Mouse (Mus musculus) adrenal gland, adult 18-20 months (tissue): Measurements from ENCODE around the gene Vps11. TPM values are rescaled to one million over a fixed set of nuclear protein-coding genes. Genes with fewer than 3 reads are reported as not detected.
"Not testable (repeated sequence)": the region's sequence is repeated elsewhere in the genome, so short reads cannot be mapped to it uniquely, and the experiment has no call there.

Experiments
- DNase-seq, 2 experiments: peaks; one replicate each; pipeline ENCODE4 v3.0.0; 2021 to 2022; ENCODE audit warnings: low spot score in 2 of 2
- total RNA-seq, 2 experiments: library from RNA; stranded (reverse); gene quantifications; 1 replicate in 1 of 2; 2 replicates in 1 of 2; pipeline ENCODE4 v1.2.3; 2021

The Vps11 gene
- total RNA-seq, 2 experiments from 2014 or later: 52.5 to 70.4 TPM

- DNase-seq: no peak
Observed at GRCm38 (mm10) chr9:44336964-44337363, 24.5 kb downstream of the Vps11 start.

DNA sequence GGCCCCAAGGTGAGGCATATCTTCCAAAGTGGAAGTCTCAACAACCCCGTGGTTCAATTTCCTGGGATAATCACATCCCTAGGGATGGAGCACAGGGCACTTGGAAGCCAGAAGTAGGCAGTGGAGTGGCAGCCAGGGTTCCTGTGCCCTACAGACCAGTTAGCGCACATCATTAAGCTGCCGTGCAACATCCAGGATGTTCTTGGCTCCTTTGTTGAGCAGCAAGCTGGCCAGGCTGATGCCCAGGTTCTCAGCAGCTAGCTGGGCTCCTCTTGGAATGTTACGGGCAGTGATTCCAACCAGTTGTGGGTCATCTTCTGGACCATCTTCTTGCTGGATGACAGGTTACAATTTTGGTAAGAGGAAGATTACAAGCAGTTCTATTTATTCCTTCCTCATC lies 25.0 kb downstream of the Vps11 start:
- DNase-seq: not testable (repeated sequence)

- no peak for DNase-seq
Observed at GRCm38 (mm10) chr9:44336093-44336406, 25.4 kb downstream of the Vps11 start.

DNA sequence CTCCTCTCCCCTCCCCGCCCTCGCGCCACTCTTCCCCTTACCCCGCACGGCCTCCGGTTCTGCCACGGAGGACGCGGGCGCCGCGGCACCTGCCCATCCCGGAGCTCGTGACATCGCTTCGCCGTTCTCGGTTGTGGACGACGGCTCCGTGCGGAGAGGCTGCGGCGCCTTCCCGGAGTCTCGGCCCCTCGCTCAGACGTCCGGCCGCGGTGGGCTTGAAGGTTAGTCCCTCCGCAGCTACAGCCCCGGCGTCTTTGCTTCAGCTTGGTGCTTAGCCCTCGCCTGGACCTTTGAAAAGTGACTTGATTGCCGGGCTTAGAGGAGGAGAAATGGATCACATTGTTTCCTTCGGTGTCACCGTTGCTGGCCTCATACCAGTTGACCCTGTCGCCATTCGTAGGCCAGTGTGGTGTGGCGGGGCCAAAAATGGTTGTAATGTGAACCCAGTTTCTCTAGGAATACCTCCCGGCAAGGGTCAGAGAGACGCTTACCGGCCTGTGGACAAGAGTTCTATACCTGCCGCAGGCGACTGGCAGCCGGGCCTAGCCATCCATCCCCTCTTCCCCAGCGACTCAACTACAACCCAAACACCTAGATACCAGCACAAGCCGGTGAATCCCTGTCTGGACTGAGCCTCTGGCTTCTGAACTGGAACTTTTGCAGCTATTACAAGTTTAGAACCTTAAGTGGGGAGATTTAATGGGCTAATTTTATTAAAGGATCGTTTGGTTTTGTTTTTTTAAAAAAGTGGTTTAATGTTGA lies 26.0 kb downstream of the Vps11 start:
- DNase-seq: peak in 1 of 2 experiments; percentile 48

DNA sequence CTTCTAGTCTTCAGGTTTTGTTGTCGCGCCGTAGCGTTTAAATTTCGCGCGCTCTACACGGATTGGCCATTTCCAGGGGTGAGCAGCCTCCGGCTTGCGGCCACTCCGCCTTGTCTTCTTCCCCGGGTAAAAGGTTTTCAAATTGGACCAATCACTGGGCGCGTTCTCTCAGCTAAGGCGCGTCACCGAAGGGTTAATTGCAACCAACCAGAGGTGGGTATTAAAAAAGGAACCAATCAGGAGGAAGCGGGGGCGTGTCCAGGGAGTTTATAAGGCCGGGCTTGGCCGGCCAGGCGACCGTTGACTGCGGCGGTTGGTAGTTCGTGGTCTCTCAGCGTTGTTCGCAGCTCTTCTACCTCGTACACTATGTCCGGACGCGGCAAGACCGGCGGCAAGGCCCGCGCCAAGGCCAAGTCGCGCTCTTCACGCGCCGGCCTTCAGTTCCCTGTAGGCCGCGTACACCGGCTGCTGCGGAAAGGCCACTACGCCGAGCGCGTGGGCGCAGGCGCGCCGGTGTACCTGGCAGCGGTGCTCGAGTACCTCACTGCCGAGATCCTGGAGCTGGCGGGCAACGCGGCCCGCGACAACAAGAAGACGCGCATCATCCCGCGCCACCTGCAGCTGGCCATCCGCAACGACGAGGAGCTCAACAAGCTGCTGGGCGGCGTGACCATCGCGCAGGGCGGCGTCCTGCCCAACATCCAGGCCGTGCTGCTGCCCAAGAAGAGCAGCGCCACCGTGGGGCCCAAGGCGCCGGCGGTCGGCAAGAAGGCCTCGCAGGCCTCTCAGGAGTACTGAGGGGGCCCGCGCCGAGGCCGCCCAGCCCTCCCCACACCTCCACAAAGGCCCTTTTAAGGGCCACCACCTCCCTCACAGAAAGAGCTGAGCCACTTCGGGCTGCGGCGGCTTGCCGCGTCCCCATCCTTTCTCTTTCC lies 26.8 kb downstream of the Vps11 start, which contains the start of gene H2afx:
Gene H2afx, plus strand, starts transcription at position 299 of the 935 bp plus-strand sequence.
- DNase-seq: peak; percentile 96 to 99

- no peak for DNase-seq
Observed at GRCm38 (mm10) chr9:44332918-44333638, 28.4 kb downstream of the Vps11 start.

DNA sequence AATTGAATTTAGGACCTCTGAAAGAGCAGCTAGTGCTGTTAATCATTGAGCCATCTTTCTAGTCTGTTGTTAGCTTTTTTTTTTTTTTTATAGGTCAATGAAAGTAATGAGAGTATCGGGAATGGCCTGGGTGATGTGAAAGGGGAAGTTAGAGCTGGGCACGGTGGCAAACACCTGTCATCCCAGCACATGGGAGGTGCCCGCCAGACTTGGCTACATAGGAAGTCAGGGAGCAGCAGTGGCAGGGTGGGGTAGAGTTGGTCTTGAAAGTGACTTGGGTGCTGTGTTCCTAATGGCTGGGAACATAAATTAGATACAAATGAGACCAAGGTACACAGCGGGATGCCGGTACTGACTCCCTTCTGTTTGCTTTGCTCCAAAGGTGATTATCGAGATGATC lies 30.7 kb downstream of the Vps11 start:
- DNase-seq: no peak

- no peak for DNase-seq
Observed at GRCm38 (mm10) chr9:44327926-44328325, 33.5 kb downstream of the Vps11 start.

DNA sequence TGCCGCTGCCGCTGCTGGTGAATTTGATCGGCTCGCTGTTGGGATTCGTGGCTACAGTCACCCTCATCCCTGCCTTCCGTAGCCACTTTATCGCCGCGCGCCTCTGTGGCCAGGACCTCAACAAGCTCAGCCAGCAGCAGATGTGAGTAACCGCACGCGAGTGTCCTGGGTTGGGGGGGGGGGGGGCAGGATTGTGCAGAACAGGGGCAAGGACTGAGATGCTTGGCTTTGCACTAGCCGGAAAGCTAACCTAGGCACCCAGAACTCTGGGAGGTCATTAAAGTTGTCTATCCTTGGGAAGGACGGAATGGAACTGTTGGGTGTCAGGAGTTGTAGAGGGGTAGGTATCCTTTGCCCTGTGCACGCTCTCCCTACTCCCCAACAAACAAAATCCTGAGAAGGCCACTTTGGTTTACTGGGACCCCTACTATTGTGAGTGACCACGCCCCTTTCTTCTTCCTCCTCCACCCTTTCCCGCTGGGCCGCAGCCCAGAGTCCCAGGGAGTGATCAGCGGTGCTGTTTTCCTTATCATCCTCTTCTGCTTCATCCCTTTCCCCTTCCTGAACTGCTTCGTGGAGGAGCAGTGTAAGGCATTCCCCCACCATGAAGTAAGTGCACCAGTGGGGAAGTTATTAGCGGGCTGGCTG lies 34.3 kb downstream of the Vps11 start:
- DNase-seq: no peak

DNA sequence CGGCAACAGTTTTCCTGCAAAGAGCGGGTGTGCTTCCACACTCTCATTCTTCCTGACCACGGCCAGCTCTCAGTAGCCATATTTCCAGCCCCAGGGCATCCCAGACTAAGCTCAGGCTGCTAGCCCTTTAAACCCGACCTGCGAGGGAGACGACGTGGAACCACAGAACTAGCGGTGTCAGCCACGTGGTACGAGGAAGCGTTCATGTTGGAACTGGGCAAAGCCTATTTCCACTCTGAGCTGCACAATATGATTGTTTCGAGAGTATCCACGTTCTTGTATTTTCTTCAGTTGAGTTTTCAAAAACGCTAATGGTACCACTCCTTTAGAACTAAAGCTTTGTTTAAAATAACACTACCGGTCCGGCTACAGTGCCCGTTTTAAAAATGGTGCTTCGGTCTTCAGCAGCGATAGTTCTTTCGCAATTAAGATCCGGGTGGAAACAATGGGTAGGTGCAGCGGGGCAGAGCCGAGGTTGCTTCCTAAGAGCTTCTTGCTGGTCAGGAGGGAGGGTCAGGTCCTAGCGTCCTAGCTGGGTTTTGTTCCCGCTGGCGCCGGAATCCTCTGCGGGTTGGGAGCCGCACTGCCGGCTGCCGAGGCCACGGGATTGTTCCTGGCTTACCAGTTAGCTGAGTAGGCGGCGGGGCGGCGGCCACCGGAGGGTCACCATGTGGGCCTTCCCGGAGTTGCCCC lies 35.0 kb downstream of the Vps11 start:
- DNase-seq: peak; percentile 66 to 69

DNA sequence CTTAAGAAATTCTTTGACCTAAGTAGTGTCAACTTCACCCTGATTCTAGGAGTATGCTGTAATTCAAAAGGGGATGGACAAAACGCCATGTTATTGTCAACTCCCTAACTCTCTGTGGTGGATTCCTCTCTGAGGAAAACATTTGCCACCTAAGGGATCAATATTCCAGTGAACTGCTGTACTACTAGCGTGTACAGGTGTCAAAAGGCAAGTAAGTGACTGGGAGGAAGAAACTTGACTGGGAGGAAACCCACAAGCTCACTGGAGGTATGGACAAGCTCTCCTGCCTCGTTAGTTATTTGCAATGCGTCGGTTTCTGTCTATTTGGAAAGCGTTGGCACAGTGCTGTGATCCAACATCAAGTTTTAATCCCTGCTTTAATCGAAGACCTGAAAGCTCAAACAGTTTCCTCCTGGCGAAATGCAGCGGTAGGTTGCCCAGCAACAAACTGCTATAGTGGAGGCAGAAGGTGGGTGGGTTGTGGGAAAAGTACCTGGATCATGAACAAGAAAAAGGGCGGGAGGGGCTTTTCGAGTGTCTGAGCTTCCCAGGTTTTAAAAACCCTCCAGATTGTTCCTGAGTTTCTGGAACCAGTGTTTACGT lies 35.6 kb downstream of the Vps11 start, which contains the start of gene Dpagt1:
Gene Dpagt1, plus strand, starts transcription at position 252 of the 603 bp plus-strand sequence.
- DNase-seq: no peak

- not testable (repeated sequence) for DNase-seq
Observed at GRCm38 (mm10) chr9:44325032-44325767, 36.3 kb downstream of the Vps11 start.

DNA sequence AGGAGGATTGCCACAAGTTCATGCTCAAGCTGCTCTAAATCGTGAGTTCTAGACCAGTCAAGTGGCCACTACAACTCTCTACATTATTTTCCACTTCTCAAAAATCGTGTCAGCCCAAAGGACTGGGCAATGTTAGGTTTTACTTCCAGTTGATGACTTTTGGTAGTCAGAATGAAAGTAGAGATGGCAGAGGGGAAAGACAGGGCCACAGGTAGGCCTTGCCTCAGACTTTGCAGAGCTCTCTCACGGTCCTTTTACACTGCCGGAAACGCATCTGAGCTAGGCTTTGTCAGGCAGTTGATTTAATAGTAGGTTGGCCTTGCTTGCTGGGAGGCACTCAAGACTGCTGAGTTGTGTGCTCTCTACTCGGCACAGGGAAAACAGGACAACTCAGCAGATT lies 37.3 kb downstream of the Vps11 start:
- no peak for DNase-seq

- not testable (repeated sequence) for DNase-seq
Observed at GRCm38 (mm10) chr9:44323656-44324055, 37.8 kb downstream of the Vps11 start.

DNA sequence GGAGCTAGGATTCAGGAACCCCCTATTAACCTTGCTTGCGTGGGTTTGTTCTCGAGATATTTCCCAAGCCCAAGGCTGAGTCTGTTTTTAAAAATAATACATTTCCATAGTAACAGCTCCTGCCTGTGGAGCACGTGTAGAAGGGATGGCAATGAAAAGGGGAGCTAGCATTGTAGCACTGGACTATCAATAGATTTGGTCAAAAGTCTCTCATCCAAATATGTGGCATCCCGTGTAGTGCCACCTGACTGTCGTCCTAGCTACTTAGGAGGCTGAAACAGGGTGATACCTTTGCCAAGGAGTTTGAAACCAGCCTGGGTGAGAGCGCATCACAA lies 40.7 kb downstream of the Vps11 start:
- no peak for DNase-seq

DNA sequence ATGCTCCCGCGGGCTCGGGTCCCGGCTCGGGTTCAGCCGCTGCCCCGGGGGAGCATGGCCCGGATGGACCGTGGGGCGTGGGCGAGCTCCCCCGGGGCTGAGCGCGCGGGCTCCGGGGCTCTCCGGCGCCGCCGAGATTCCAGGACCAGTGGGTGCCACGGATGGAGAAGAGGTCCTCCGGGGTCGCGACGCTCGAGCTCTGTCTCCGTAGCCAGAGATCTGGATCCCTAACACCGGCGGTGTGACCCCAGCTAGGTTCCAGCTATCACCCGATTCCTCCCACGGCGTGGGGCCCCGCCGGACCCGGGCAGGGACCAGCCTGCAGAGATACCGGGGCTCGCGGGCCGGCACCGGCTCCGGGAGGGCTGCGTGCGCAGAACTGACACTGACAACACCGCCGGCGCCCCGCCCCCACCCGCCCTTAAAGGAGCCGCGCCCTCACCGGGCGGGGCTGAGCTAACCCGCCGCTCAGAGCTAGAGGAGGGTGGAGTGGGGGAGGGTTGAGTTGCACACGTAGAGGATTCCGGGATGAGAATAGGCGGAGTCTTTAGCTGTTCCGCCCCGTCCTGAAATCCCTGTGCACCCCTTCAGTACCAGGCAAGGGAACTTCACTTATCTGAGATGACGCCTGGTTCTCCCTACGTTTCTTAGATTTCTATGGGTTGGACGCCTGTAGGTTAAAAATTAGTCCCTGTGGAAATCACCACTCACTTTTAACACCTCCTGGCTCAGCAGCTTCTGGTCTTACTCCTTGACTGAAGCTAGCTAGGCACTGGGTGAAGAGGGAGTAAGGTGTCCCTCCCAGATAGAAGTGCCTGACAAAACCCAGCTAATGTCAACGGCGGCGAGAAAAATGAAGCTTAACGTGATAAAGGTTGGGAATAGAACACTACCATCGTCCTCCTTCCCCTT lies 41.3 kb downstream of the Vps11 start, which contains the start of gene C2cd2l:
Gene C2cd2l, minus strand, starts transcription at position 399 of the 912 bp plus-strand sequence.
- peak; percentile 81 to 85 for DNase-seq

GRCm38 (mm10) chr9:44319105-44319886 lies 42.2 kb downstream of the Vps11 start:
- peak in 1 of 2 experiments; percentile 57 for DNase-seq
